Mouse (Mus musculus) hindbrain, embryonic 13.5 days (tissue): Measurements from ENCODE around the gene Drd4. TPM values are rescaled to one million over a fixed set of nuclear protein-coding genes. Genes with fewer than 3 reads are reported as not detected.

Source experiments
- ATAC-seq: fragments of 200-750 bp; cut with Nextera tagmentation; 2 replicates; pipeline ENCODE4 v1.8.0; 2017; ENCODE audit warnings: moderate TSS enrichment; ENCODE audit not compliant: low FRiP score
- H3K27ac ChIP-seq: fragments of 300-500 bp; sonication (generic); 2 replicates; pipeline ENCODE4 v1.5.1; 2015; ENCODE audit warnings: inconsistent platforms, mild to moderate bottlenecking, moderate library complexity
- H3K27me3 ChIP-seq: fragments of 300-500 bp; sonication (generic); 2 replicates; pipeline ENCODE4 v1.6.1; 2015; ENCODE audit warnings: mild to moderate bottlenecking, inconsistent platforms
- H3K36me3 ChIP-seq: fragments of 300-500 bp; sonication (generic); 2 replicates; pipeline ENCODE4 v1.6.1; 2015; ENCODE audit warnings: mild to moderate bottlenecking, inconsistent platforms
- H3K4me1 ChIP-seq: fragments of 300-500 bp; sonication (generic); replicated peaks from 2 replicates; pipeline ENCODE4 v1.6.1; 2015; ENCODE audit warnings: inconsistent platforms
- H3K4me2 ChIP-seq: fragments of 300-500 bp; sonication (generic); 2 replicates; pipeline ENCODE4 v1.6.1; 2015; ENCODE audit warnings: inconsistent platforms, mild to moderate bottlenecking, moderate library complexity
- H3K4me3 ChIP-seq: fragments of 300-500 bp; sonication (generic); 2 replicates; pipeline ENCODE4 v1.5.1; 2015; ENCODE audit warnings: mild to moderate bottlenecking, inconsistent platforms
- H3K9ac ChIP-seq: fragments of 300-500 bp; sonication (generic); 2 replicates; pipeline ENCODE4 v1.6.1; 2015; ENCODE audit warnings: mild to moderate bottlenecking, inconsistent platforms
- H3K9me3 ChIP-seq: fragments of 300-500 bp; sonication (generic); 2 replicates; pipeline ENCODE4 v1.6.1; 2016; ENCODE audit warnings: inconsistent platforms
- WGBS: fragments of 180-500 bp; shearing (Covaris S2); methylation state at CpG from one replicate; pipeline ENCODE4 v1.1.7; 2015; 5-methylcytosine and 5-hydroxymethylcytosine counted together
- polyA plus RNA-seq: library from polyadenylated mRNA; unstranded; fragments of >200 nt; fragmentation: Nextera tagmentation; extraction: Ambion mirVana; gene quantifications from 2 replicates; pipeline ENCODE4 v1.2.1, GENCODE M21; 2015

Drd4 gene
- polyA plus RNA-seq, 1 experiment from 2014 or later = 0.68 TPM

- peaks cover 64% of the 10 kb centered on the region for H3K36me3 ChIP-seq
- 80% methylated on average over 3 of the region's 3 CpGs for whole genome bisulfite sequencing
Observed at GRCm38 (mm10) chr7:141297926-141298650, 6.3 kb downstream of the Drd4 start.

DNA sequence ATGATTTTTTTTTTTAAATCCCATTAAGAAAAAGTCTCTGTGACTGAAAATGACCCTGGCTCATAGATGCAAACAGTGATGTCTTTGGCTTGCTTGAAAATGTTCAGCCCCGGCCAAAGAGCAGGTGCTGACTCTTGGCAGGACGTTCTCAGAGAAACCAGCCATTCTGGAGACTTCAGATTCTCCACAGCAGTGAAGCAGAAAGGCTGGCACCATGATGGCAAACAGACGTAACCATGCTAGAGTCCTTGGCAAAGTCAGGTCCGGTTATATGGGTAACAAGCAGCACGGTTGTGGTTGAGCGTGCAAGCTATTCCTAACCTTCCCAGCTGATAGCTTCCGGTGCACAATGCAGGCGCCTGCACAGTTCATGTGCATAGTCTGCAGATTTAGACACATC, 7.4 kb downstream of the Drd4 start:
- Histone ChIP-seq H3K4me1 (peaks cover 6% of the 10 kb centered on the region), H3K4me3 (no peak overlapping the region), H3K27me3 (peaks cover 25% of the 10 kb centered on the region), H3K27ac (no peak overlapping the region), H3K9me3 (no peaks in the 10 kb centered on the region), H3K4me2 (no peak overlapping the region), H3K9ac (no peak overlapping the region), H3K36me3 (peaks cover 74% of the 10 kb centered on the region)
- 97% methylated on average over 8 of the region's 8 CpGs for WGBS
- no peak for ATAC-seq

More at GRCm38 (mm10) chr7:141297926-141298650, 6.3 kb downstream of the Drd4 start:
- Histone ChIP-seq H3K27ac (no peak overlapping the region), H3K4me3 (no peak overlapping the region), H3K4me1 (peaks cover 17% of the 10 kb centered on the region), H3K9me3 (no peaks in the 10 kb centered on the region), H3K27me3 (peaks cover 35% of the 10 kb centered on the region), H3K4me2 (no peak overlapping the region), H3K9ac (no peak overlapping the region)
- no peak for ATAC-seq

DNA sequence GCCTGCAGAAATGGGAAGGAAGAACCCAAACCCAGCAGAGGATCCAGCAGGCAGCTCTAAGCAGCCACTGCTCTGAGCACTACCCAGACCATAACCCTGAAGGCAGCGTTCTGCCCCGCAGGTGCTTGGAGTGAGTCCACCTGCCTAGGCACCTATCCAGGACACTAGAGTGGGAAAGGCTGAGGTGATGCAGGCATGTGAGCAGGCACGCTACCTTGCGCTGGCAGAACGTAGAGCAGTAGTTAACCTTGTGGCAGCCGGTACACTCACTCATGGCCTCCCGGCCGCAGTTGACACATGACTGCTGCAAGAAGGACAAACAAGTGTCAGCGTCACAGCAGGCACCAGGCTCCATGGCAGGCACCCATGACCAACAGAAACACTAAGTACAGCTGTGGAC, 9.6 kb downstream of the Drd4 start:
- H3K36me3 ChIP-seq = peaks cover 94% of the 10 kb centered on the region

GRCm38 (mm10) chr7:141302702-141303268, 11.0 kb downstream of the Drd4 start:
- Histone ChIP-seq H3K4me1 (no peaks in the 10 kb centered on the region), H3K9ac (no peak overlapping the region), H3K9me3 (no peaks in the 10 kb centered on the region), H3K4me3 (no peak overlapping the region), H3K4me2 (no peak overlapping the region), H3K27ac (no peak overlapping the region), H3K27me3 (no peaks in the 10 kb centered on the region), H3K36me3 (peaks cover 92% of the 10 kb centered on the region)
- WGBS = 69% methylated on average over 1 of the region's 1 CpGs
- ATAC-seq = no peak

More for the DNA sequence above, 9.6 kb downstream of the Drd4 start:
- Histone ChIP-seq H3K9ac (no peak overlapping the region), H3K27ac (no peak overlapping the region), H3K4me2 (no peak overlapping the region), H3K27me3 (peaks cover 2% of the 10 kb centered on the region; the same call in 1 of the 2 replicates), H3K4me1 (no peaks in the 10 kb centered on the region), H3K4me3 (no peak overlapping the region), H3K9me3 (no peaks in the 10 kb centered on the region)
- no peak for ATAC-seq
- 97% methylated on average over 9 of the region's 9 CpGs for WGBS

DNA sequence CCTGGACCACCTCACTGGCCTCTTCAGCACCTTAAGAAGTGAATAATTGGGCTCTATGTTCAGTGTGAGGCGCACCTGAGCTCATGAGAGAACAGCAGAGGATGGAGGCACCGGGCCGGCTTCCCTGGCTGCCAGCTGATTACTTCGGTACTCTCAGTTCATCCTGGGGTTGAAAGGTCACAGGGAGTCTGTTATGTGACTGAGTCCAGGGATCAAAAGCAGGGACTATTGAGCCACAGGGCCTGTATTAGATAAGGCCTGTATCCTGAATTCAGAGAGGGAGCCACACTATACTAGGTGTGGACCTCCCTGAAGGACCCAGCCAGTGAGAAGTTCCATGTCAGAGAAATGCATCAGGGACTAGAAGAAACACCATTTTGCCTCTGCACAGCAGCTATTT, 12.7 kb downstream of the Drd4 start:
- 91% methylated on average over 4 of the region's 4 CpGs for WGBS
- ATAC-seq = no peak

DNA sequence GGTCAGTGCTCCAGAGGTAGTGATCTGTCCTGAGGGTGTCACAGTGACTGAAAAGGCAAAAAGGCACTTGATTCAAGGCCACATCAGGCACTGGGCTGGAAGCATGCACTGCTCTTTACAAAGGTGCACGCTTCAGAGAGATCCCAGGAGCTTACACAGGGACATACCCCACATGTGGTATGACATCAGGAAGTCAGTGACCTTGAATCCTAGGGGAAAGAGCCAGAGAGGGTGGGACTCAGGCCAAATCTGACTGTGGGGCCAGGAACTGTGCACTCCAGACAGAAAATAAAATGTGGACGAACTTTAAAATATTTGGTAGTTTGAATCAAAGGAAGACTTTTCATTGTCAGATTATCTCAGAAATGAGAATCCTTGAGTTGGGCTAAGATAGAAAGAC, 22.6 kb downstream of the Drd4 start:
- Histone ChIP-seq H3K9me3 (no peaks in the 10 kb centered on the region), H3K4me2 (no peak overlapping the region), H3K27ac (no peak overlapping the region), H3K4me1 (no peaks in the 10 kb centered on the region), H3K4me3 (no peak overlapping the region), H3K36me3 (peaks cover 98% of the 10 kb centered on the region), H3K27me3 (no peaks in the 10 kb centered on the region), H3K9ac (no peak overlapping the region)
- no peak for ATAC-seq
- WGBS = 99% methylated on average over 2 of the region's 2 CpGs

More for the DNA sequence above, 12.7 kb downstream of the Drd4 start:
- Histone ChIP-seq H3K4me3 (no peak overlapping the region), H3K36me3 (peaks cover 97% of the 10 kb centered on the region), H3K4me2 (no peak overlapping the region), H3K27ac (no peak overlapping the region), H3K27me3 (no peaks in the 10 kb centered on the region), H3K4me1 (no peaks in the 10 kb centered on the region), H3K9me3 (no peaks in the 10 kb centered on the region), H3K9ac (no peak overlapping the region)

DNA sequence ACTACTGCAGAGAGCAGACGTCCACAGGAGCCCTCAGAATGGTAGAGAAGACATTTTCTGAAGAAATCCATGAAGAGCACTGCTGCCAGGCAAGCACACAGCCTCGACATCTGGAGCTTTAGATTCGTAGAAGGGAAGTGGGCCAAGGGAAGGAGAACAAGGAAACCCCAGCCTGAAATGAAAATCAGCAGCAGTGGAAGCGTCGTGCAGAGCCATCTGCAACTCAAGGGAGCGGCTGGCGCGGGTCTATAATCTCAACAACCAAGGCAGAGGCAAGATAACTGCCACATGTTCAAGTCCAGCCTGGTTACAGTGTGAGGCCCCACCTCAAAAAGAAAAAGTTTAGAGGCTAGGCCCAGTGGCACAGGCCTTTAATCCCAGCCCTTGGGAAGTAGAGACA, 23.3 kb downstream of the Drd4 start:
- no peaks in the 10 kb centered on the region for H3K9me3 ChIP-seq
- no peaks in the 10 kb centered on the region for H3K27me3 ChIP-seq
- H3K27ac ChIP-seq = no peak overlapping the region
- no peak overlapping the region for H3K9ac ChIP-seq
- H3K4me2 ChIP-seq = no peak overlapping the region
- no peak overlapping the region for H3K4me3 ChIP-seq
- ATAC-seq = no peak
- WGBS = 93% methylated on average over 8 of the region's 8 CpGs
- H3K36me3 ChIP-seq = peaks cover 98% of the 10 kb centered on the region
- H3K4me1 ChIP-seq = no peaks in the 10 kb centered on the region

DNA sequence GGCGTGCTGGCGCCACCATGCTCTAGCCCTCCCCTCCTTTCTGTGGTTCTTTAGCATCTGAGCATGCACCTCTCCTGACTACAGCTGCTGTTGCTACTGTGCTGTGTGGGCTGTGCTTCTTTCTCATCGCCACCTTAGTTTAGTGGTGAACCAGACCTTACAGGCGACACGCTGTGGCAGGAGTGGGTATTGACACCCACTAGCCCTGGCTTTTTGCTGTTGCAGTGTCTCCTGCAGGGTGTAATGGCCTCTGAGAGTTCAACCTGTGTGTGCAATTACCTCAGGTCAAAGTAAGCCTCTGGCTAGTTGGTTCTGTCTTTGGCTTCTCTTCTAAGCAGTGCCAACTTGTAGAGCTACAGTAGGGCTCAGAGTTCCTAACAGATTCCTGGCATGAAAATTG, 24.2 kb downstream of the Drd4 start:
- no peak overlapping the region for H3K9ac ChIP-seq
- peaks cover 98% of the 10 kb centered on the region for H3K36me3 ChIP-seq
- no peak overlapping the region for H3K4me2 ChIP-seq
- H3K4me3 ChIP-seq = no peak overlapping the region
- H3K4me1 ChIP-seq = no peaks in the 10 kb centered on the region
- no peaks in the 10 kb centered on the region for H3K27me3 ChIP-seq
- no peak overlapping the region for H3K27ac ChIP-seq
- 81% methylated on average over 5 of the region's 5 CpGs for WGBS
- no peaks in the 10 kb centered on the region for H3K9me3 ChIP-seq
- ATAC-seq = no peak

GRCm38 (mm10) chr7:141317619-141318132, 25.9 kb downstream of the Drd4 start:
- WGBS = 63% methylated on average over 1 of the region's 1 CpGs
- Histone ChIP-seq H3K4me3 (no peak overlapping the region), H3K9ac (no peak overlapping the region), H3K27ac (no peak overlapping the region), H3K4me2 (no peak overlapping the region), H3K36me3 (peaks cover 98% of the 10 kb centered on the region), H3K27me3 (no peaks in the 10 kb centered on the region), H3K4me1 (no peaks in the 10 kb centered on the region), H3K9me3 (no peaks in the 10 kb centered on the region)
- ATAC-seq = no peak

GRCm38 (mm10) chr7:141319446-141319845, 27.6 kb downstream of the Drd4 start:
- ATAC-seq = no peak
- H3K9me3 ChIP-seq = no peaks in the 10 kb centered on the region
- H3K4me1 ChIP-seq = peaks cover 3% of the 10 kb centered on the region
- H3K9ac ChIP-seq = no peak overlapping the region
- no peak overlapping the region for H3K27ac ChIP-seq
- WGBS = 73% methylated on average over 2 of the region's 2 CpGs
- H3K4me3 ChIP-seq = no peak overlapping the region
- H3K36me3 ChIP-seq = peaks cover 96% of the 10 kb centered on the region
- H3K4me2 ChIP-seq = no peak overlapping the region
- H3K27me3 ChIP-seq = no peaks in the 10 kb centered on the region

- peak overlapping the region; percentile 49 for H3K9ac ChIP-seq
- H3K27ac ChIP-seq = no peak overlapping the region
- 93% methylated on average over 1 of the region's 1 CpGs for WGBS
- peaks cover 40% of the 10 kb centered on the region for H3K4me1 ChIP-seq
- no peak for ATAC-seq
- H3K36me3 ChIP-seq = peaks cover 45% of the 10 kb centered on the region
- H3K4me2 ChIP-seq = peak overlapping the region; percentile 6; the same call in 1 of the 2 replicates
- H3K4me3 ChIP-seq = no peak overlapping the region
- H3K9me3 ChIP-seq = no peaks in the 10 kb centered on the region
- no peaks in the 10 kb centered on the region for H3K27me3 ChIP-seq
Observed at GRCm38 (mm10) chr7:141324686-141325085, 32.9 kb downstream of the Drd4 start.

GRCm38 (mm10) chr7:141326546-141327446, 35.0 kb downstream of the Drd4 start:
- 6% methylated on average over 33 of the region's 35 CpGs for whole genome bisulfite sequencing
- peaks cover 40% of the 10 kb centered on the region for H3K4me1 ChIP-seq
- peak overlapping the region; percentile 97 for H3K9ac ChIP-seq
- H3K36me3 ChIP-seq = peaks cover 24% of the 10 kb centered on the region
- peak; percentile 43 for ATAC-seq
- no peaks in the 10 kb centered on the region for H3K9me3 ChIP-seq
- peak overlapping the region; percentile 100 for H3K4me2 ChIP-seq
- H3K27ac ChIP-seq = peak overlapping the region; percentile 100
- H3K27me3 ChIP-seq = no peaks in the 10 kb centered on the region
- peak overlapping the region; percentile 73 for H3K4me3 ChIP-seq
